Mouse (Mus musculus) forelimb bud, embryonic 11.5 days (tissue): ENCODE measurements around the gene Oxct1.

ENCODE experiments used
- DNase-seq: peaks from one replicate; pipeline ENCODE4 v3.0.0-alpha.2; 2012; ENCODE audit warnings: low read depth, low spot score

The Oxct1 gene

DNA sequence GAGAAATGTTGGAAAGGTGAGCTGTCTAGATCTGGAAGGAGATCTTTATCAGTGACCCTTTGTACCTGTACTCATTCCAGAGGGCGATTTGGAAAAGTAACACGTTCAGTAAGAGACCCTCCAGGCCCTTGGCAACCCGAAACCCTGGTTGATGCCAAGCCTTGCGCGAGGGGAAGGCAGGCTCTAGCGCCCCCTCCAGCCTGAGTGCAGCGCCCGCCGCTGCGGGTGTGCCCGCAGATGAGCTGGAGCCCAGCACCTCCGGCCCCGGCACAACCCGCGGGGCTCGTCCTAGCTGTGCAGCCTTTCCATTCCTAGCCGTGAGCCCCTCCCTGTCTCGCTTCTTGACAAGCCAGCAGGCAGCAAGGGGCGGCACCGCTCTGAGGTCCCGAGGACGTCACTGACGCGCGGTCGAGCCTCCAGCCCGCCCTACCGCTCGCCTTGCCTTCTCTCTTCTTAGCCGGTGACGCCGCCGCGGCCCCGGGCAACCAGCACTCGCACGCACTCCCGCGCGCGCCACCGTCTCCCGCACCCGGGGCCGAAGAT, at the start of gene Oxct1:
Gene Oxct1 (plus strand): TSS at position 153 of the 543 bp plus-strand sequence.
- DNase-seq: peak; percentile 84

GRCm38 (mm10) chr15:3978279-3978678, 47.9 kb upstream of the Oxct1 start:
- DNase-seq: no peak

- peak; percentile 53 for DNase-seq
These were observed 46.9 kb upstream of the Oxct1 start, which contains the start of gene Fbxo4 for GRCm38 (mm10) chr15:3979061-3979848. Gene Fbxo4, minus strand, starts transcription at chr15:3979573.

GRCm38 (mm10) chr15:3979871-3980270, 46.3 kb upstream of the Oxct1 start:
- DNase-seq: no peak

- DNase-seq: no peak
These were observed 43.5 kb upstream of the Oxct1 start for GRCm38 (mm10) chr15:3982732-3983131.

GRCm38 (mm10) chr15:3984876-3985275, 41.3 kb upstream of the Oxct1 start:
- DNase-seq: no peak

- DNase-seq: peak; percentile 17
These were observed 38.2 kb upstream of the Oxct1 start for GRCm38 (mm10) chr15:3987981-3988380.

DNA sequence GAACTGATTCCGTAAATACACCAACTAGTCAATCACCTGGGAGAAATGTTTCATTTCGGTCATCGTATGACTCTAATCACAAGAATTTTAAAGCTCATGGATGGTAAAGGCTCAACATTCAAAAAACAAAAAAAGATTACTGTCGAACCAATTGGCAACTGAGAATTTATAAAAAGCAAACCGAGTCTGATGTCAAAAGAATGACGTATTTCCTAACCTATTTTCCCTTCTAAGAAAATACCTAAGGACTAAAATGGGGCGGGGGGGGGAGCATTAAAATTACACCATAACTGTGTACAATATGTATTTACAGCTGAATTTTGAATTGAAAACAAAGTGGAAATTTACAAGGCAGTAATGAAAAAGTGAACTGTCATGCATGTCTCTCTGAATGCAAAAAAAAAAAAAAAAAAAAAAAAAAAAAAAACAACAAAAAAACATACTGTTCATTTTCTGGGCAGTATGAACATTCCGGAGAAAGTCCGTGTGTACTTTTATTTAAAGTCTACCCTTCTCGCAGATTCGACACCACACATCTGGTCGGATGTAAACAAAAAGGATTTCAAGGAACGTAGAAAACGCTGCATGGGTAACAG, 31.2 kb upstream of the Oxct1 start:
- DNase-seq: no peak

- peak; percentile 99 for DNase-seq
These were observed 30.5 kb upstream of the Oxct1 start, which contains the start of gene AW549877 for GRCm38 (mm10) chr15:3995448-3996266. Gene AW549877, minus strand, starts transcription at chr15:3995744.

- no peak for DNase-seq
These were observed 29.7 kb upstream of the Oxct1 start for GRCm38 (mm10) chr15:3996267-3997010.

DNA sequence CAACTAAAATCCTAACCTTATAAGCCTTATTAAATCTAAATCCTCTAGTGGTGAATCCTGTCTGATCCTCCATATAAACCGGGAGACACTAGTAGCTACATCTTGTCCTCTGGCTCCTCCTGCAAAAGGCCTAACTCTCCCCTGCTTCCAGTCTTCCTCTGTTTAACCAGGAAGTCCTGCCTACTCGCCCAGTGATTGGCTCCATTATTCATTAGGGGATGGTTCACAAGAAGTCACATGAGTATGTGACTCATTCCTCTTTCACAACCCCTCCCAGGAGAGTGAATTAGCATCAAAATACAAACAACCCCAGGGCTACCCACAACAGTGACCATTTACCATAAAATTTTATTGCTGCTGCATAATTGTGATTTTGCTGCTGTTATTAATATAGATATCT, 27.0 kb upstream of the Oxct1 start:
- DNase-seq: no peak

- DNase-seq: no peak
These were observed 25.6 kb upstream of the Oxct1 start for GRCm38 (mm10) chr15:4000536-4000935.

DNA sequence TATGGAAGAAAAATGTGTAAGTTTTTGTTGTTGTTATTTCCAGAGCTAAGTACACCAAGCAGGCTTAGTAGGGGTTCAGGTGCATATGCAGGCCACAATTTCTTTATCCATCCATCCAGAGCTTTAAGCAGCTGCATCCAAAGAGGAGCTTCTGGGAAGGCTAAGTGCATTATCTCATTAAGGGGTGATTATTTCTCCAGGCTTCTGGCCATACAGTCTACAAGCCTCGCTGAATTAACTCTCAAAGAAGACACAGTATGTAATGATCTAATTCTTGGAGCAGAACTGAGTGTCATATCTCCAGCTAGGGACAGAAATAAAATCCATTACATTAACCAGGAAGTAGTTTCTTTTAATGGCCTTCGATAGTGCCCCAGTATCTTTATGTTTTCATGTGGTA, 12.3 kb upstream of the Oxct1 start:
- no peak for DNase-seq

DNA sequence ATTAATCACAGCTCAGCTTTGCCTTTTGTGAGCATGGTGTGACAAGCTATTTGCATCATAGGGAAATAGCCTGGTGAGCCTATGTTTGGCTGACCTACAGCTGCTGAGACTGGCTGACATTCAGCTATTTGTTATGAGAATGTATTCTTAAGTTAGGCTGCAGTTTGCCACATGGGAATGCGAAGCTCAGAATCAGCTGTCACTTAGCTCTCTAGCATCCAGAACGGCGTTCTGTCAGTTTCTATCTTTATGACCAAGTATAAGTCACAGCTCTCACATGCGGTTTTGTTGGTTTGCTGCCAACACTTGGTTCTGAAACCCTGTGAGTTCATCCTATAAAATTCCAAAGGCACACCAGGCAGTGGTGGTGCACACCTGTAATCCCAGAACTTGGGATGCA, 5.5 kb upstream of the Oxct1 start:
- DNase-seq: no peak

- DNase-seq: no peak
These were observed 2.4 kb upstream of the Oxct1 start for GRCm38 (mm10) chr15:4023747-4024146.

DNA sequence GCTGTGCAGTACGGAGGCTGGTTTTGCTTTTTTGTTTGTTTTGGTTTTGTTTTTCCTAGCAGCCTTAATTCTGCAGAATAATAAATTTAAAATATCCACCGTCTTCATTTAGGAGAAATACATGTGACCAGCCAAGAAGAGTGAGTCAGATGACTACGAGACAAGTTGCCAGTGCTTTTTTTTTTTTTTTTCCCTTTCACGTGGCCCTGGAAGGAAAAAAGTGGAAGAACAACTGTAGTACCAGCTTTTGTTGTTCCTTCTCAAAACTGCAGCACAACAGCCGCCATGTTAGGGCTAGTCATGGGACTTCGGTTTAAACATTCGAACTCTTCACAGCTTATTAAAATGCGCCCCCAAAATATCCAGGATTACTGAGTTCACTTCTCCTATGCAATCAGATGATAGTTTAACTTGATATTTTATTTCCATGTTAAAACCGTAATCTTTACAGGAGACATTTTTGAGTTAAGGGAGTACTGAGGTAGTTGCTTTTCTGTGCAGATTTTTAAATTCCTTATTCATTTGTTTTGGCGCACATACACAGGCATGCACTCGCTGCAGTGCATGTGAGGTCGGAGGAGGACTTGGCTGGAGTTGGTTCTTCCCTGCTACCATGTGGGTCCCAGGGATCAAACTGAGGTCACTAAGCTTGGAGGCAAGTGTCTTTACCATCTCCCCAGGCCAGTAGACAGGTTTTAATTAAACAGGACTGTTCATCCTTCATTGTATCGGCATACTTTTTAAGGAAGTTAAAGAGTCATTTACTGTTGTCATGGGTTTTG, 1.3 kb upstream of the Oxct1 start:
- no peak for DNase-seq

DNA sequence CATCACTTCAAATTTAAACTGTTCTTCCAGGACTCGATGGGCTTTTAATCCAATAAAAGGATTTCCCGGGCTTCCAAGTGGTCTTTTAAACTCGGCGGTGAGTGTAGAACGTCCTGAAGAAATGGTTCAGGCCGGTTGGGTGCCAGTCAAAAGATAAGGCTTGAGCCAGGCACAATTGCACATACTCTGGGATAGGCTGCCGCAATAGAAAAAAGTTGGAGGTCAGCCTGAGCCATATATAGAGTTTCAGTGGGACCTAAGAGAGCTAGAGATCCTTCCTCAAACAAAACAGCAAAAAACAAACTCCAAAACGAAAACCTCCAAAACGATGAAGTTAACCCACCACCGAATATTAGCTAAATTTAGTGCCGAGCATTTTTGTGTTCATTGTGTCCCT, 677 bp upstream of the Oxct1 start:
- no peak for DNase-seq

DNA sequence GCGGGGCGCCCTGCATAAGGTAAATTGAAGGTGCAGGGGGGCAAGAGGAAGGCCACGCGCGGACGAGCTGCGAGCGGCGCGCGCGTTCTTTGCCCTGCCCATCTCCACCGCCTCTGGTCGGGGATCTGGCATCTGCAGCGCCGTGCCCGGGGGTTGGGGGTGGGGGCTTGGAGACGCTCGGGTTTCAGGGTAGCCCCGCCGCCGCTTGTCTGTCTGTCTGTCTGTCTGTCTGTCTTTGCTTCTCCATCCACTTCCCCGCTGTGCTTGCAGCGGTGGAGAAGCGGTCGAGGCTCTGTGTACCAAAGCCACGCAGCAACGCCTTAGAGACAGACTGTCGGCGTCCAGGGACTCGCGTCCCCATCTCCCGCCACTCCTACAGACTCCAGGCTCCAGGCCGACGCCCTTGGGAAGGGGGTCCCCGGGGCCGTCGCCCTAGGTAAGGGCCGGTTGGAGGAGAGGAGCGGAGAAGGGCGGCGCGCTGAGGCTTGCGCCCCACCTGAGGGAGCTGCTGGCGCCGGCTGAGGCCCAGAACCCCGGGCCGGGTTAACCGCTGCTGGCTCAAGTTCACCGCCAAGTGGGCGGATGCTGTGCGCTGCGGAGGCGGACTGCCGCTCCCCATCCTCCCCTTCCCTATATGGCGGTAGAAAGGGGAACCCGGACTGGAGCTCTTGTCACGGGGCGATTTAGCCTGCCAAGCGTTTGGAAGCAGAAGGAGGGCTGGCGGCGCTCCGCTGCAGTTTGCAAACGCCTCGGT, 825 bp downstream of the Oxct1 start:
- peak; percentile 82 for DNase-seq

- DNase-seq: no peak
These were observed 1.7 kb downstream of the Oxct1 start for GRCm38 (mm10) chr15:4027671-4028410.
